Mouse (Mus musculus) CH12.LX (cell line): Measurements from ENCODE around the gene Sec24c.

Source experiments
- MAX ChIP-seq: IDR thresholded peaks from 2 replicates; pipeline ENCODE4 v1.6.1; 2011; ENCODE audit warnings: low read length, improper control_type of control experiment
- RAD21 ChIP-seq: IDR thresholded peaks from 2 replicates; pipeline ENCODE4 v1.6.1; 2011; ENCODE audit warnings: low read depth, mild to moderate bottlenecking, low read length, improper control_type of control experiment, moderate library complexity
- SMC3 ChIP-seq: IDR thresholded peaks from 2 replicates; pipeline ENCODE4 v1.6.1; 2011; ENCODE audit warnings: low read depth, low read length, improper control_type of control experiment

GRCm38 (mm10) chr14:20682498-20682897 is 8.4 kb downstream of the Sec24c start:
- TF ChIP-seq SMC3 (no peak), RAD21 (no peak), MAX (no peak)
